Mouse (Mus musculus) brain, embryonic 14.5 days (tissue): ENCODE results near the gene Nr6a1. TPM values are rescaled to one million over a fixed set of nuclear protein-coding genes. Genes with fewer than 3 reads are reported as not detected.

ENCODE experiments used
- DNase-seq: peaks from one replicate; pipeline ENCODE4 v3.0.0-alpha.2; 2011; ENCODE audit warnings: low read depth
- CTCF ChIP-seq: fragments of 200-500 bp; IDR thresholded peaks from 2 replicates; pipeline ENCODE4 v1.5.1; 2012; ENCODE audit warnings: inconsistent platforms, mild to moderate bottlenecking, moderate library complexity, borderline replicate concordance; ENCODE audit not compliant: insufficient read depth, insufficient read length; ENCODE audit errors: extremely low read depth
- POLR2A ChIP-seq: fragments of 200-500 bp; IDR thresholded peaks from 2 replicates; pipeline ENCODE4 v1.6.1; 2012; ENCODE audit warnings: mild to moderate bottlenecking, inconsistent platforms, borderline replicate concordance; ENCODE audit not compliant: poor library complexity, insufficient read depth, insufficient read length, severe bottlenecking; ENCODE audit errors: extremely low read depth
- polyA plus RNA-seq: library from polyadenylated mRNA; depleted of rRNA; stranded (reverse); fragments of >200 nt; gene quantifications from 2 replicates; pipeline ENCODE4 v1.2.3, GENCODE M21; 2012

Gene Nr6a1
- polyA plus RNA-seq, 1 experiment = 5.6 TPM

- no peak for TF ChIP-seq CTCF
- TF ChIP-seq POLR2A = no peak
- DNase-seq = peak; percentile 46
Observed at GRCm38 (mm10) chr2:38933931-38934330, 6.4 kb upstream of the Nr6a1 start.

- TF ChIP-seq CTCF (peak; percentile 51), POLR2A (no peak)
- peak; percentile 74 for DNase-seq
Observed at GRCm38 (mm10) chr2:38931851-38932667, 4.6 kb upstream of the Nr6a1 start, which contains the start of gene Olfml2a. TSS of gene Olfml2a (plus strand) at chr2:38931978.

GRCm38 (mm10) chr2:38930269-38930668 lies 2.8 kb upstream of the Nr6a1 start:
- no peak for DNase-seq
- TF ChIP-seq POLR2A (no peak), CTCF (no peak)

GRCm38 (mm10) chr2:38926145-38926891 lies 1.2 kb downstream of the Nr6a1 start:
- peak; percentile 98 for DNase-seq
- TF ChIP-seq POLR2A (peak; percentile 82), CTCF (no peak)

- TF ChIP-seq CTCF (no peak), POLR2A (no peak)
- no peak for DNase-seq
Observed at GRCm38 (mm10) chr2:38925171-38926080, 2.1 kb downstream of the Nr6a1 start.

- no peak for TF ChIP-seq CTCF
- TF ChIP-seq POLR2A = no peak
Observed at GRCm38 (mm10) chr2:38924571-38924970, 2.9 kb downstream of the Nr6a1 start.

GRCm38 (mm10) chr2:38923911-38924310 lies 3.6 kb downstream of the Nr6a1 start:
- DNase-seq = peak; percentile 30

More at GRCm38 (mm10) chr2:38924571-38924970, 2.9 kb downstream of the Nr6a1 start:
- DNase-seq = peak; percentile 56

GRCm38 (mm10) chr2:38923471-38923870 lies 4.0 kb downstream of the Nr6a1 start:
- DNase-seq = peak; percentile 47
- TF ChIP-seq CTCF (no peak), POLR2A (no peak)

More at GRCm38 (mm10) chr2:38923911-38924310, 3.6 kb downstream of the Nr6a1 start:
- TF ChIP-seq CTCF = no peak
- no peak for TF ChIP-seq POLR2A

- no peak for TF ChIP-seq CTCF
- TF ChIP-seq POLR2A = no peak
- no peak for DNase-seq
Observed at GRCm38 (mm10) chr2:38921374-38921773, 6.1 kb downstream of the Nr6a1 start.

- no peak for TF ChIP-seq POLR2A
- TF ChIP-seq CTCF = no peak
- no peak for DNase-seq
Observed at GRCm38 (mm10) chr2:38916947-38917691, 10.4 kb downstream of the Nr6a1 start.

- DNase-seq = peak; percentile 59
- TF ChIP-seq POLR2A (no peak), CTCF (no peak)
Observed at GRCm38 (mm10) chr2:38914965-38915364, 12.5 kb downstream of the Nr6a1 start.

GRCm38 (mm10) chr2:38914517-38914916 lies 13.0 kb downstream of the Nr6a1 start:
- no peak for TF ChIP-seq POLR2A
- TF ChIP-seq CTCF = no peak
- no peak for DNase-seq
